In the genomic region with DNA sequence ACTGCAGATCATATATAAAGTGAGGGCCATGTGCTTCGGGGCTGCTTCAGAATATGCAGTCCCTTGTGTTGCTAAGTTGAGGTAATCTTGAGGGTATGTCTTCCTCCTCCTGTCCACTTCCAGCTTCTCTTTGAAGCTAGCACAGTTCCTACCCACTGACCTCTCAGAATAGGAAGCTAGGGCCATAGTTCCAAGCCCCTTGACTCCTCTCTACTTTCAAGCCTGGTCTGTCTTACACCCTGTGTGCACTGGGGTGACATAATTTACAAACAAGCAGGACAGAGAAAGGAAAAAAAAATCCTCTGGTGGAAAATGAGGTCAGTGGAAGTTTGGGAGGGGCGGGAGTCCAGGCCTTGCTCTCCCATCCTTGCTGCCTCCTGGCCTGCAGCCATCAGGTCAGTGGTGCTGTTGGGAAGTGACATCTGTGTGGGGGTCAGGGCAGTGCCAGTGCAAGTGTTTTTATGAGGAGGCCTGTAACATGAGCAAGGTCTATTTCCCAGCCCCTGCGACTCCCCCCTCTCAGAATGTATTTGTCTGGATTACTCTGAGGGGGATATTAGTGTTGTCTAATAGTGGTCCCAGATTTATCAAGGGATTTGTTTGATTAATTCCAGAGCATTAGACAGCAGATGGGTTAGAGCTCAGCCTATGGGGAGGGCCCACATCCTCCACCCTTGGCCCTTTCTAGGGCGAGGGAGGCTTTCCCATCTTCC, we compare ENCODE assay signal across 8 mouse cellular contexts.
DNase-seq lines count a peak whose midpoint lies in the region; ATAC-seq and TF ChIP-seq lines count a peak whose summit lies in the region.

No protein-coding gene starts in this region.

- no peaks in the 10 kb centered on the region for H3K27me3 ChIP-seq in kidney, adult 2 months (replicated peaks; ENCODE audit: control insufficient read depth, insufficient read depth, low read length)
- no peaks in the 10 kb centered on the region for H3K27me3 ChIP-seq in heart, embryonic 15.5 days
- H3K27me3 ChIP-seq in liver, embryonic 16.5 days (ENCODE audit: control insufficient read depth, insufficient read depth, low read depth, low read length): no peaks in the 10 kb centered on the region
- H3K27me3 ChIP-seq in forebrain, embryonic 14.5 days (replicated peaks; ENCODE audit: control insufficient read depth, insufficient read depth, low read length): no peaks in the 10 kb centered on the region

- H3K27ac ChIP-seq in kidney, adult 2 months (ENCODE audit: insufficient read depth, low read depth, low read length): no peak overlapping the region
- no peak overlapping the region for H3K27ac ChIP-seq in heart, embryonic 15.5 days
- no peak overlapping the region for H3K27ac ChIP-seq in liver, embryonic 16.5 days (ENCODE audit: low read length)
- no peak overlapping the region for H3K27ac ChIP-seq in forebrain, embryonic 14.5 days (ENCODE audit: low read depth, low read length)

- no peak overlapping the region for H3K4me3 ChIP-seq in kidney, adult 2 months (ENCODE audit: insufficient read depth, low read depth, low read length)
- H3K4me3 ChIP-seq in heart, embryonic 15.5 days: no peak overlapping the region
- H3K4me3 ChIP-seq in liver, embryonic 16.5 days (ENCODE audit: low read depth, low read length): no peak overlapping the region
- H3K4me3 ChIP-seq in forebrain, embryonic 14.5 days (ENCODE audit: low read depth, low read length): no peak overlapping the region

- peak; percentile 7 for DNase-seq in kidney, adult 2 months
- DNase-seq in kidney, adult 9 months: no peak
- DNase-seq in cerebellum, adult 8-10 months: peak; percentile 6
- DNase-seq in right cerebral cortex, postnatal 14 days: no peak
- DNase-seq in spleen, adult 12 weeks (ENCODE audit: low spot score): no peak
- DNase-seq in forebrain, embryonic 14.5 days (ENCODE audit: low spot score): no peak

- H3K4me2 ChIP-seq in heart, embryonic 15.5 days: no peak overlapping the region
- H3K4me2 ChIP-seq in liver, embryonic 16.5 days (ENCODE audit: low read depth, low read length): no peak overlapping the region
- no peak overlapping the region for H3K4me2 ChIP-seq in forebrain, embryonic 14.5 days (ENCODE audit: low read length)

- ATAC-seq in heart, embryonic 15.5 days (replicated peaks; ENCODE audit: insufficient number of reproducible peaks, insufficient read depth, low FRiP score, low read depth): peak; percentile 47; the same call in 1 of the 2 replicates
- peak; percentile 39; the same call in 1 of the 2 replicates for ATAC-seq in liver, embryonic 16.5 days (ENCODE audit: low read depth)
- ATAC-seq in forebrain, embryonic 14.5 days: no peak

- H3K9me3 ChIP-seq in heart, embryonic 15.5 days (replicated peaks): no peaks in the 10 kb centered on the region
- H3K9me3 ChIP-seq in liver, embryonic 16.5 days (replicated peaks; ENCODE audit: control insufficient read depth, low read length): no peaks in the 10 kb centered on the region
- no peaks in the 10 kb centered on the region for H3K9me3 ChIP-seq in forebrain, embryonic 14.5 days (replicated peaks; ENCODE audit: control insufficient read depth, low read length)

- 47% methylated on average over 4 of the region's 4 CpGs for WGBS in kidney, adult 2 months
- WGBS in heart, embryonic 15.5 days: 62% methylated on average over 4 of the region's 4 CpGs
- WGBS in liver, embryonic 16.5 days (ENCODE audit: insufficient replicate concordance): 62% methylated on average over 4 of the region's 4 CpGs
- 78% methylated on average over 4 of the region's 4 CpGs for WGBS in forebrain, embryonic 14.5 days

- TF ChIP-seq CTCF in kidney, adult 2 months (conservative IDR thresholded peaks at IDR 0.05; ENCODE audit: insufficient read depth, insufficient read length, low read depth, low read length): no peak

- no peaks in the 10 kb centered on the region for H3K4me1 ChIP-seq in kidney, adult 2 months (ENCODE audit: control insufficient read depth, insufficient read depth, low read length)
- H3K4me1 ChIP-seq in heart, embryonic 15.5 days (replicated peaks): 0 out of 2 replicates have a peak, but pooled peaks cover 3% of the 10 kb centered on the region
- H3K4me1 ChIP-seq in liver, embryonic 16.5 days (ENCODE audit: control insufficient read depth, low read depth, low read length): no peaks in the 10 kb centered on the region
- H3K4me1 ChIP-seq in forebrain, embryonic 14.5 days (ENCODE audit: control insufficient read depth, insufficient read depth, low read length): peaks cover 9% of the 10 kb centered on the region; the same call in 1 of the 2 replicates

- H3K9ac ChIP-seq in heart, embryonic 15.5 days: no peak overlapping the region
- H3K9ac ChIP-seq in liver, embryonic 16.5 days (ENCODE audit: low read depth, low read length): no peak overlapping the region
- H3K9ac ChIP-seq in forebrain, embryonic 14.5 days (ENCODE audit: low read length): no peak overlapping the region

- H3K36me3 ChIP-seq in kidney, adult 2 months (ENCODE audit: control insufficient read depth, insufficient read depth, low read length): no peaks in the 10 kb centered on the region
- H3K36me3 ChIP-seq in heart, embryonic 15.5 days: no peaks in the 10 kb centered on the region
- no peaks in the 10 kb centered on the region for H3K36me3 ChIP-seq in liver, embryonic 16.5 days (ENCODE audit: control insufficient read depth, insufficient read depth)
- H3K36me3 ChIP-seq in forebrain, embryonic 14.5 days (ENCODE audit: control insufficient read depth, insufficient read depth, low read length): no peaks in the 10 kb centered on the region

- TF ChIP-seq POLR2A in kidney, adult 2 months (IDR thresholded peaks at IDR 0.05; ENCODE audit: low read depth, low read length): no peak

Comparison
In these comparisons a context has a peak if more than half of its experiments do, and no peak if none do; other contexts are left out.
1. DNase-seq: peak in kidney, adult 2 months (single experiment) and cerebellum, adult 8-10 months (single experiment); none in kidney, adult 9 months (single experiment), right cerebral cortex, postnatal 14 days (single experiment), spleen, adult 12 weeks (single experiment) and forebrain, embryonic 14.5 days (single experiment).